Mouse (Mus musculus) C2C12 (cell line): Measurements from ENCODE around the gene C1qtnf1.

Source experiments
- CTCF ChIP-seq: IDR thresholded peaks from one replicate; pipeline ENCODE4 v1.5.1; 2011; ENCODE audit not compliant: control insufficient read depth, insufficient read depth, insufficient read length
- FOSL1 ChIP-seq: IDR thresholded peaks from one replicate; pipeline ENCODE4 v1.8.0; 2011; ENCODE audit warnings: mild to moderate bottlenecking, low read length; ENCODE audit not compliant: poor library complexity, insufficient read depth, severe bottlenecking
- MAX ChIP-seq: IDR thresholded peaks from one replicate; pipeline ENCODE4 v1.6.1; 2011; ENCODE audit warnings: mild to moderate bottlenecking, control low read depth
- MYOD1 ChIP-seq: IDR thresholded peaks from one replicate; pipeline ENCODE4 v1.6.1; 2011; ENCODE audit warnings: low read depth; ENCODE audit not compliant: control insufficient read depth, insufficient read length
- MYOG ChIP-seq: IDR thresholded peaks from one replicate; pipeline ENCODE4 v1.6.1; 2011; ENCODE audit not compliant: control insufficient read depth, insufficient read length; ENCODE audit errors: extremely low read depth

- no peak for TF ChIP-seq CTCF
- TF ChIP-seq MYOD1: no peak
- no peak for TF ChIP-seq FOSL1
- no peak for TF ChIP-seq MAX
- TF ChIP-seq MYOG: no peak
Observed at GRCm38 (mm10) chr11:118447346-118447745, 19.3 kb downstream of the C1qtnf1 start.
